Mouse (Mus musculus) embryonic facial prominence, embryonic 11.5 days (tissue): ENCODE measurements around the gene Efcab10. TPM values are rescaled to one million over a fixed set of nuclear protein-coding genes. Genes with fewer than 3 reads are reported as not detected.

Experiments
- ATAC-seq: fragments of 200-750 bp; cut with Nextera tagmentation; replicated peaks from 2 replicates; pipeline ENCODE4 v1.8.0; 2017; ENCODE audit warnings: low read depth; ENCODE audit not compliant: insufficient number of reproducible peaks, low FRiP score, low TSS enrichment
- DNase-seq: peaks from one replicate; pipeline ENCODE4 v3.0.0-alpha.2; 2015; ENCODE audit warnings: low spot score
- H3K27ac ChIP-seq: fragments of 300-500 bp; sonication (generic); replicated peaks from 2 replicates; pipeline ENCODE4 v1.5.1; 2014; ENCODE audit warnings: mild to moderate bottlenecking, low read depth, low read length, control low read depth
- H3K27me3 ChIP-seq: fragments of 300-500 bp; sonication (generic); 2 replicates; pipeline ENCODE4 v1.6.1; 2014; ENCODE audit warnings: mild to moderate bottlenecking, low read length, moderate library complexity, mixed read lengths; ENCODE audit not compliant: control insufficient read depth, insufficient read depth
- H3K36me3 ChIP-seq: fragments of 300-500 bp; sonication (generic); replicated peaks from 2 replicates; pipeline ENCODE4 v1.6.1; 2014; ENCODE audit warnings: low read depth, mild to moderate bottlenecking, low read length, moderate library complexity, mixed read lengths; ENCODE audit not compliant: control insufficient read depth, insufficient read depth
- H3K4me1 ChIP-seq: fragments of 300-500 bp; sonication (generic); 2 replicates; pipeline ENCODE4 v1.6.1; 2014; ENCODE audit warnings: low read length, mixed read lengths; ENCODE audit not compliant: control insufficient read depth, insufficient read depth
- H3K4me2 ChIP-seq: fragments of 300-500 bp; sonication (generic); 2 replicates; pipeline ENCODE4 v1.6.1; 2014; ENCODE audit warnings: low read depth, mild to moderate bottlenecking, control low read depth, low read length, moderate library complexity
- H3K4me3 ChIP-seq: fragments of 300-500 bp; sonication (generic); 2 replicates; pipeline ENCODE4 v1.5.1; 2014; ENCODE audit warnings: low read depth, low read length, control low read depth
- H3K9ac ChIP-seq: fragments of 300-500 bp; sonication (generic); replicated peaks from 2 replicates; pipeline ENCODE4 v1.6.1; 2014; ENCODE audit warnings: mild to moderate bottlenecking, control low read depth, low read length
- H3K9me3 ChIP-seq: fragments of 300-500 bp; sonication (generic); replicated peaks from 2 replicates; pipeline ENCODE4 v1.6.1; 2016; ENCODE audit warnings: mild to moderate bottlenecking, low read length, inconsistent platforms, mixed read lengths; ENCODE audit not compliant: control insufficient read depth
- WGBS: fragments of 180-500 bp; shearing (Covaris S2); extraction: QIAGEN DNeasy Blood & Tissue Kit; methylation state at CpG from one replicate; pipeline ENCODE4 v1.1.7; 2014; 5-methylcytosine and 5-hydroxymethylcytosine counted together
- polyA plus RNA-seq: library from polyadenylated mRNA; unstranded; fragments of >200 nt; fragmentation: Nextera tagmentation; extraction: Ambion mirVana; gene quantifications from 2 replicates; pipeline ENCODE4 v1.2.1, GENCODE M21; 2014

The Efcab10 gene
- polyA plus RNA-seq, 1 experiment from 2014 or later = 0.66 TPM

DNA sequence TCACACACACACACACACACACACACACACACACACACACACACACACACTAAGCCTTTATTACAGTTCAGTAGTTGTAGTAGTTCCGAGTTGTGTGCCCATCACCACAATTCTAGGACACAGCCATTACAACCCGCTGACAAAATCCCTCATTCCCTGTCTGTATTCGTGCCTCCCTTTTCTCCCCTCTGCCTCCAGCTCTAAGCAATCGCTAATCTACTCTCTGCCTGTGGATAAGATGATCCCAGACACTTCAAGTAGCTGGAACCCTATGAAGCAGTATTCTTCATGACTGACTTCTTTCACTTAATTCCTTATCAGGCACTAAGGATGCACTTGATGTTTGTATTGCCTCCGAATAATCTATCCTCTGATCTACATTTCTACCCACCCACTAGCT lies 10.3 kb downstream of the Efcab10 start:
- H3K27me3 ChIP-seq = no peaks in the 10 kb centered on the region
- ATAC-seq (no peak), DNase-seq (no peak)
- H3K27ac ChIP-seq = no peak overlapping the region
- H3K36me3 ChIP-seq = no peaks in the 10 kb centered on the region
- no peak overlapping the region for H3K4me2 ChIP-seq
- no peaks in the 10 kb centered on the region for H3K9me3 ChIP-seq
- H3K4me3 ChIP-seq = no peak overlapping the region
- H3K9ac ChIP-seq = no peak overlapping the region
- 60% methylated on average over 5 of the region's 5 CpGs for WGBS
- no peaks in the 10 kb centered on the region for H3K4me1 ChIP-seq

- no peak overlapping the region for H3K4me3 ChIP-seq
- no peak overlapping the region for H3K4me2 ChIP-seq
- no peak for DNase-seq
- 47% methylated on average over 6 of the region's 6 CpGs for WGBS
- no peak for ATAC-seq
- H3K4me1 ChIP-seq = no peaks in the 10 kb centered on the region
- H3K27me3 ChIP-seq = no peaks in the 10 kb centered on the region
- H3K27ac ChIP-seq = no peak overlapping the region
- H3K9me3 ChIP-seq = no peaks in the 10 kb centered on the region
- H3K36me3 ChIP-seq = no peaks in the 10 kb centered on the region
- H3K9ac ChIP-seq = no peak overlapping the region
Observed at GRCm38 (mm10) chr12:33405398-33406026, 10.9 kb downstream of the Efcab10 start.

DNA sequence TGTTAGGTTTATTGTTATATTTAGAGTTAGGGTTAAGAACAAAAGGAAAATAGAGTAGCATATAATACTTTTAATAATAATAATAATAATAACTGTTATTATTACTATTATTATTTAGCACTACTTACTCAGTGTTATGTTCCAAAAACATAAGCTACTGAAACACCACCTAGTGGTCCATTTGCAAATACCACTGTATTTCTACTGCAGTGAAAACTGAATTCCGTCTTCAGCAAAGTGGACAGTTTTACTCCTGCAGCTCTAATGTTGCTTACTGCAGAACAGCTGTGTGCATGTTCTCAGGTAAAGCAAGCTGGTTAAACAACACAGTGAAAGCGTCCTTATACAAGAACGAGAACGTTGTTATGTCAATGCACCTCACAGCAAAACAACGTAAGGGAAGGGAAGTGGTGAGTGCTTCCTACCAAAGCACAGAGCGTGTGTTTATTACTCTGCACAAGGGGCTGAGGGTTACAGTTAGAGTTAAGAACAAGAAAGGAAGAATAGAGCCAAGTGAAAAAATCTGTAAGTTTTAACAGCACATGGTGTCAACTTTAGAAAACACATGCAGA lies 17.0 kb downstream of the Efcab10 start:
- no peaks in the 10 kb centered on the region for H3K9me3 ChIP-seq

GRCm38 (mm10) chr12:33424329-33424728 lies 29.7 kb downstream of the Efcab10 start:
- Histone ChIP-seq H3K27ac (no peak overlapping the region), H3K4me1 (no peaks in the 10 kb centered on the region), H3K9ac (no peak overlapping the region), H3K36me3 (no peaks in the 10 kb centered on the region), H3K9me3 (no peaks in the 10 kb centered on the region), H3K4me2 (no peak overlapping the region), H3K27me3 (no peaks in the 10 kb centered on the region), H3K4me3 (no peak overlapping the region)
- peak; percentile 55 for DNase-seq
- 30% methylated on average over 3 of the region's 3 CpGs for WGBS
- ATAC-seq = no peak

More for the DNA sequence above, 17.0 kb downstream of the Efcab10 start:
- DNase-seq (no peak), ATAC-seq (no peak)
- Histone ChIP-seq H3K27me3 (no peaks in the 10 kb centered on the region), H3K4me3 (no peak overlapping the region), H3K36me3 (no peaks in the 10 kb centered on the region), H3K4me2 (no peak overlapping the region), H3K4me1 (no peaks in the 10 kb centered on the region), H3K9ac (no peak overlapping the region), H3K27ac (no peak overlapping the region)
- WGBS = 45% methylated on average over 6 of the region's 6 CpGs

- H3K36me3 ChIP-seq = no peaks in the 10 kb centered on the region
- no peak overlapping the region for H3K27ac ChIP-seq
- no peaks in the 10 kb centered on the region for H3K27me3 ChIP-seq
- H3K4me2 ChIP-seq = no peak overlapping the region
- no peaks in the 10 kb centered on the region for H3K9me3 ChIP-seq
- H3K4me1 ChIP-seq = no peaks in the 10 kb centered on the region
- ATAC-seq (no peak), DNase-seq (no peak)
- 29% methylated on average over 3 of the region's 3 CpGs for WGBS
- no peak overlapping the region for H3K9ac ChIP-seq
- no peak overlapping the region for H3K4me3 ChIP-seq
Observed at GRCm38 (mm10) chr12:33427293-33427692, 32.6 kb downstream of the Efcab10 start.

- 80% methylated on average over 2 of the region's 2 CpGs for WGBS
- no peaks in the 10 kb centered on the region for H3K36me3 ChIP-seq
- H3K4me1 ChIP-seq = no peaks in the 10 kb centered on the region
- H3K27ac ChIP-seq = no peak overlapping the region
- H3K4me2 ChIP-seq = no peak overlapping the region
- DNase-seq (no peak), ATAC-seq (no peak)
- no peak overlapping the region for H3K9ac ChIP-seq
- H3K9me3 ChIP-seq = no peaks in the 10 kb centered on the region
- no peak overlapping the region for H3K4me3 ChIP-seq
- no peaks in the 10 kb centered on the region for H3K27me3 ChIP-seq
Observed at GRCm38 (mm10) chr12:33427726-33428125, 33.1 kb downstream of the Efcab10 start.

DNA sequence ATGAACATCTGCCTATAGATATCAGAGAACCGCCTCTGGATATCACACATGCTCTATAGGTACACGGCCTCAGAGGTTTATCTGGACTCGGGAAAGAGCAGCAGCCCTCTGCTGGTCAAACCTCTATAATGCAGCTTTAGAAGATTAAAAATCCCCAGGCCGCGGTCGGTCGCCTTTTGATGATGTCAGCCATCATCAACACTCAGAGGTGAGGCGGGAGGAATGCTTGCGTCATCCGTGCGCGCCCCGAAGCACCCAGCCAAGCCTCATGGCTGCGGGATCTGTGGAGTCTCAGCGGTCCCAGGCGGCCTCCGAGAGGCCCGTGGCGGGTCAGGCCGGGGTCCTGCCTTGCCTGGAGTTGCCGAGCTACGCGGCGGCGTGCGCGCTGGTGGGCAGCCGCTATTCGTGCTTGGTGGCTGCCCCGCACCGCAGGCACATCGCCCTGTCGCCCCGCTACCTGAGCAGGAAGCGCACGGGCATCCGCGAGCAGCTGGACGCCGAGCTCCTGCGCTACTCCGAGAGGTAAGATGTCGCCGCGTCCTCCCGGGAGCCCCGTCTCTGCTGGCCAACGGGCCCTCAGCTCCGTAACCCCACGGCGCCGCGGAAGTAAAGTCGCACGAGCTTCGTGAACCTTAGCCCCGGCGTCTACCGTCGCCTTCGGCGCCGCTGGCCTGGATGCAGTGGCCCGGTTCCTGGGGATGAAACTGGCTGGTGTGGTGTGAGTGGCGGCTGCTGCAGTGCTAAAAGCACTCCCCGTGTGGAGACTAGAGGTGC lies 34.9 kb downstream of the Efcab10 start, which contains the start of gene Twistnb:
TSS of gene Twistnb (plus strand) at position 249 of the 774 bp plus-strand sequence.
- under 1% methylated on average over 66 of the region's 66 CpGs for WGBS
- no peaks in the 10 kb centered on the region for H3K9me3 ChIP-seq
- no peaks in the 10 kb centered on the region for H3K27me3 ChIP-seq
- H3K9ac ChIP-seq = peak within 1 kb of the TSS; percentile 79
- peak within 1 kb of the TSS; percentile 43; the same call in 1 of the 2 replicates for H3K27ac ChIP-seq
- DNase-seq = peak; percentile 97
- peak within 1 kb of the TSS; percentile 55 for H3K4me2 ChIP-seq
- H3K4me3 ChIP-seq = peak within 1 kb of the TSS; percentile 91
- peak; percentile 94 for ATAC-seq
- H3K4me1 ChIP-seq = no peaks in the 10 kb centered on the region
- H3K36me3 ChIP-seq = no peaks in the 10 kb centered on the region

DNA sequence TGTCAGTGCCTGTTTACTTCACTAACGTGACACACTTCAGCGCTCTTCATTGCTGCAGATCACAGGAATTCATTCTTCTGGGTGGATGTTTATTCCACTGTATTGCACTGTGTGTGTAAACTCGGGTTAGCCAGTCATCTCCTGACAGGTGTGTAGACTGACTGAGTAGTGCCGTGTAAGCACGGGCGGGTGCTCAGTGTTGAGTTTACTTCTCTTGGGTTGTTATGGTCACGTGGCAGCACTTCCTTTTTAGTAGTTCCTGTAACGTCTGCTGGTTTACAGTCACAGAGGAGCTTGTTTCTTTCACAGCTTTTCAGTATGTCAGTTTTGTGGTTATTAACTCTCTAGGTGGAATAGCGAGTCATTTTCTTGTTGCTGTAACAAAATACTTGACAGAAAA lies 39.2 kb downstream of the Efcab10 start:
- Histone ChIP-seq H3K9ac (no peak overlapping the region), H3K27me3 (no peaks in the 10 kb centered on the region), H3K4me2 (no peak overlapping the region), H3K36me3 (no peaks in the 10 kb centered on the region), H3K27ac (no peak overlapping the region), H3K4me1 (no peaks in the 10 kb centered on the region), H3K9me3 (no peaks in the 10 kb centered on the region), H3K4me3 (no peak overlapping the region)
- DNase-seq = no peak
- 91% methylated on average over 9 of the region's 9 CpGs for WGBS
- ATAC-seq = no peak
